In genomic region chr11:79116665-79117064, GRCm38 (mm10) we compare ENCODE assay signal across 8 mouse cellular contexts. TPM values are rescaled to one million over a fixed set of nuclear protein-coding genes. Genes with fewer than 3 reads are reported as not detected.
A peak's percentile ranks its signal among the peaks of the same experiment; 100 is the strongest.
DNase-seq lines count a peak whose midpoint lies in the region; ATAC-seq lines count a peak whose summit lies in the region.

No protein-coding gene starts in this region.

- H3K9me3 ChIP-seq in kidney, embryonic 16.5 days (ENCODE audit: low read length) = no peaks in the 10 kb centered on the region

- no peaks in the 10 kb centered on the region for H3K36me3 ChIP-seq in kidney, embryonic 16.5 days (ENCODE audit: insufficient read depth, low read length)

- ATAC-seq in kidney, embryonic 16.5 days (ENCODE audit: low FRiP score, low TSS enrichment) = peak; percentile 81
- ATAC-seq in megakaryocyte progenitor cell, adult 5-6 weeks (replicated peaks; ENCODE audit: poor library complexity) = no peak

- no peaks in the 10 kb centered on the region for H3K27me3 ChIP-seq in kidney, embryonic 16.5 days (ENCODE audit: insufficient read depth, low read length)

- peaks cover 45% of the 10 kb centered on the region; the same call in 1 of the 2 replicates for H3K4me1 ChIP-seq in kidney, embryonic 16.5 days (ENCODE audit: insufficient read depth, low read length)

- WGBS in kidney, embryonic 16.5 days = 25% methylated on average over 9 of the region's 9 CpGs

- no peak overlapping the region for H3K9ac ChIP-seq in kidney, embryonic 16.5 days (replicated peaks; ENCODE audit: low read length)

- no peak overlapping the region for H3K4me3 ChIP-seq in kidney, embryonic 16.5 days (ENCODE audit: low read length)

- H3K27ac ChIP-seq in kidney, embryonic 16.5 days (ENCODE audit: low read length) = no peak overlapping the region

- no peak for DNase-seq in kidney, adult 11 months
- peak; percentile 52 for DNase-seq in embryo, embryonic 11 days
- peak; percentile 39 to 49 for DNase-seq in layer of hippocampus, postnatal 10 days (ENCODE audit: low spot score in 2 of 2)
- peak; percentile 89 for DNase-seq in retina, postnatal 1 day
- DNase-seq in spleen, postnatal 14 days (ENCODE audit: low spot score in 2 of 2) = no peak
- no peak for DNase-seq in kidney, adult 8-10 months

- no peak overlapping the region for H3K4me2 ChIP-seq in kidney, embryonic 16.5 days (replicated peaks; ENCODE audit: low read depth, low read length)

RNA-seq across cellular contexts. Expression of gene Ksr1, which starts 29.5 kb away (rescaled TPM):
- polyA plus RNA-seq in kidney, embryonic 16.5 days (2015; fragmentation: Nextera tagmentation; extraction: Ambion mirVana) = 3.5 and 3.8 TPM in 2 replicates
- total RNA-seq in layer of hippocampus, postnatal 10 days (2021) = 100 to 1,000 TPM in 1 of 2 experiments, 10 to 100 TPM in 1; 94.1 to 106 TPM
- 7.1 and 8.7 TPM in 2 replicates for total RNA-seq in megakaryocyte progenitor cell, adult 5-6 weeks (2015)
- 6.0 and 7.2 TPM in 2 replicates for total RNA-seq in megakaryocyte progenitor cell, adult 5-6 weeks (2017)

Comparison
In these comparisons a context has a peak if more than half of its experiments do, and no peak if none do; other contexts are left out.
1. DNase-seq: peak in embryo, embryonic 11 days (single experiment), layer of hippocampus, postnatal 10 days (2 of 2) and retina, postnatal 1 day (single experiment); none in kidney, adult 11 months (single experiment), spleen, postnatal 14 days (0 of 2) and kidney, adult 8-10 months (0 of 2).
2. RNA of gene Ksr1, which starts 29.5 kb away (total RNA-seq): 94.1 to 106 TPM in layer of hippocampus, postnatal 10 days; 6.0 to 8.7 TPM in megakaryocyte progenitor cell, adult 5-6 weeks; every median in the first group is over 4 times any median in the second.